Mouse (Mus musculus) embryonic facial prominence, embryonic 11.5 days (tissue): ENCODE measurements at regions not wholly inside any gene's neighbourhood (a gene's known extent, or its start where the extent isn't known, plus 50 kb on each side); places are given as distances from the start of the nearest gene placed in this dataset.
A peak's percentile ranks its signal among the peaks of the same experiment; 100 is the strongest.

Source experiments
- ATAC-seq: fragments of 200-750 bp; cut with Nextera tagmentation; replicated peaks from 2 replicates; pipeline ENCODE4 v1.8.0; 2017; ENCODE audit warnings: low read depth; ENCODE audit not compliant: insufficient number of reproducible peaks, low FRiP score, low TSS enrichment
- DNase-seq: peaks from one replicate; pipeline ENCODE4 v3.0.0-alpha.2; 2015; ENCODE audit warnings: low spot score
- H3K27ac ChIP-seq: fragments of 300-500 bp; sonication (generic); replicated peaks from 2 replicates; pipeline ENCODE4 v1.5.1; 2014; ENCODE audit warnings: mild to moderate bottlenecking, low read depth, low read length, control low read depth
- H3K27me3 ChIP-seq: fragments of 300-500 bp; sonication (generic); 2 replicates; pipeline ENCODE4 v1.6.1; 2014; ENCODE audit warnings: mild to moderate bottlenecking, low read length, moderate library complexity, mixed read lengths; ENCODE audit not compliant: control insufficient read depth, insufficient read depth
- H3K36me3 ChIP-seq: fragments of 300-500 bp; sonication (generic); replicated peaks from 2 replicates; pipeline ENCODE4 v1.6.1; 2014; ENCODE audit warnings: low read depth, mild to moderate bottlenecking, low read length, moderate library complexity, mixed read lengths; ENCODE audit not compliant: control insufficient read depth, insufficient read depth
- H3K4me1 ChIP-seq: fragments of 300-500 bp; sonication (generic); 2 replicates; pipeline ENCODE4 v1.6.1; 2014; ENCODE audit warnings: low read length, mixed read lengths; ENCODE audit not compliant: control insufficient read depth, insufficient read depth
- H3K4me2 ChIP-seq: fragments of 300-500 bp; sonication (generic); 2 replicates; pipeline ENCODE4 v1.6.1; 2014; ENCODE audit warnings: low read depth, mild to moderate bottlenecking, control low read depth, low read length, moderate library complexity
- H3K4me3 ChIP-seq: fragments of 300-500 bp; sonication (generic); 2 replicates; pipeline ENCODE4 v1.5.1; 2014; ENCODE audit warnings: low read depth, low read length, control low read depth
- H3K9ac ChIP-seq: fragments of 300-500 bp; sonication (generic); replicated peaks from 2 replicates; pipeline ENCODE4 v1.6.1; 2014; ENCODE audit warnings: mild to moderate bottlenecking, control low read depth, low read length
- H3K9me3 ChIP-seq: fragments of 300-500 bp; sonication (generic); replicated peaks from 2 replicates; pipeline ENCODE4 v1.6.1; 2016; ENCODE audit warnings: mild to moderate bottlenecking, low read length, inconsistent platforms, mixed read lengths; ENCODE audit not compliant: control insufficient read depth
- WGBS: fragments of 180-500 bp; shearing (Covaris S2); extraction: QIAGEN DNeasy Blood & Tissue Kit; methylation state at CpG from one replicate; pipeline ENCODE4 v1.1.7; 2014; 5-methylcytosine and 5-hydroxymethylcytosine counted together

- Histone ChIP-seq H3K4me2 (no peak overlapping the region), H3K4me1 (no peaks in the 10 kb centered on the region), H3K27me3 (no peaks in the 10 kb centered on the region), H3K9me3 (no peaks in the 10 kb centered on the region), H3K9ac (no peak overlapping the region), H3K4me3 (no peak overlapping the region), H3K36me3 (no peaks in the 10 kb centered on the region), H3K27ac (no peak overlapping the region)
- ATAC-seq (no peak), DNase-seq (no peak)
- WGBS, result 69% methylated on average over 2 of the region's 2 CpGs
Measured at GRCm38 (mm10) chr15:36396245-36396644, 611.3 kb downstream of the Zfp706 start.

GRCm38 (mm10) chr15:36395672-36396050 is 611.9 kb downstream of the Zfp706 start:
- no peaks in the 10 kb centered on the region for H3K36me3 ChIP-seq
- no peak overlapping the region for H3K4me3 ChIP-seq
- no peak overlapping the region for H3K9ac ChIP-seq
- H3K27ac ChIP-seq, result no peak overlapping the region
- WGBS, result 70% methylated on average over 4 of the region's 4 CpGs
- no peaks in the 10 kb centered on the region for H3K27me3 ChIP-seq
- no peaks in the 10 kb centered on the region for H3K4me1 ChIP-seq
- DNase-seq, result no peak
- no peaks in the 10 kb centered on the region for H3K9me3 ChIP-seq
- ATAC-seq, result no peak
- H3K4me2 ChIP-seq, result no peak overlapping the region

- Histone ChIP-seq H3K4me3 (no peak overlapping the region), H3K4me2 (no peak overlapping the region), H3K4me1 (no peaks in the 10 kb centered on the region), H3K9me3 (no peaks in the 10 kb centered on the region), H3K36me3 (no peaks in the 10 kb centered on the region), H3K27me3 (no peaks in the 10 kb centered on the region), H3K27ac (no peak overlapping the region), H3K9ac (no peak overlapping the region)
- ATAC-seq (no peak), DNase-seq (no peak)
- 80% methylated on average over 8 of the region's 8 CpGs for WGBS
Measured at GRCm38 (mm10) chr15:36394914-36395671, 612.5 kb downstream of the Zfp706 start.

GRCm38 (mm10) chr15:36389775-36390174 is 617.8 kb downstream of the Zfp706 start:
- ATAC-seq (no peak), DNase-seq (peak; percentile 29)
- Histone ChIP-seq H3K4me2 (no peak overlapping the region), H3K27ac (no peak overlapping the region), H3K9ac (no peak overlapping the region), H3K9me3 (no peaks in the 10 kb centered on the region), H3K27me3 (no peaks in the 10 kb centered on the region), H3K36me3 (no peaks in the 10 kb centered on the region), H3K4me1 (no peaks in the 10 kb centered on the region), H3K4me3 (no peak overlapping the region)
- WGBS, result 52% methylated on average over 4 of the region's 4 CpGs

GRCm38 (mm10) chr15:36381228-36381671 is 626.3 kb downstream of the Zfp706 start:
- DNase-seq, result no peak
- Histone ChIP-seq H3K4me1 (no peaks in the 10 kb centered on the region), H3K27me3 (no peaks in the 10 kb centered on the region), H3K4me2 (peak overlapping the region; percentile 8; the same call in 1 of the 2 replicates), H3K36me3 (no peaks in the 10 kb centered on the region), H3K4me3 (no peak overlapping the region), H3K9ac (no peak overlapping the region), H3K9me3 (no peaks in the 10 kb centered on the region), H3K27ac (no peak overlapping the region)
- no peak for ATAC-seq
- 3% methylated on average over 8 of the region's 8 CpGs for WGBS

GRCm38 (mm10) chr15:36380461-36381227 is 626.9 kb downstream of the Zfp706 start:
- Histone ChIP-seq H3K4me2 (peak overlapping the region; percentile 8; the same call in 1 of the 2 replicates), H3K9ac (no peak overlapping the region), H3K4me1 (no peaks in the 10 kb centered on the region), H3K27me3 (no peaks in the 10 kb centered on the region), H3K4me3 (no peak overlapping the region), H3K36me3 (no peaks in the 10 kb centered on the region), H3K27ac (no peak overlapping the region), H3K9me3 (no peaks in the 10 kb centered on the region)
- DNase-seq, result no peak
- WGBS, result 7% methylated on average over 17 of the region's 17 CpGs
- no peak for ATAC-seq

GRCm38 (mm10) chr15:36378640-36379039 is 628.9 kb downstream of the Zfp706 start:
- H3K4me2 ChIP-seq, result no peak overlapping the region
- no peak overlapping the region for H3K4me3 ChIP-seq
- H3K4me1 ChIP-seq, result no peaks in the 10 kb centered on the region
- DNase-seq (no peak), ATAC-seq (no peak)
- WGBS, result 78% methylated on average over 4 of the region's 4 CpGs
- H3K9ac ChIP-seq, result no peak overlapping the region
- H3K9me3 ChIP-seq, result no peaks in the 10 kb centered on the region
- H3K36me3 ChIP-seq, result no peaks in the 10 kb centered on the region
- no peaks in the 10 kb centered on the region for H3K27me3 ChIP-seq
- H3K27ac ChIP-seq, result no peak overlapping the region

GRCm38 (mm10) chr15:36376551-36376950 is 631.0 kb downstream of the Zfp706 start:
- no peak for ATAC-seq
- no peaks in the 10 kb centered on the region for H3K9me3 ChIP-seq
- no peak overlapping the region for H3K4me2 ChIP-seq
- H3K36me3 ChIP-seq, result no peaks in the 10 kb centered on the region
- no peak overlapping the region for H3K9ac ChIP-seq
- H3K4me3 ChIP-seq, result no peak overlapping the region
- no peak for DNase-seq
- no peaks in the 10 kb centered on the region for H3K27me3 ChIP-seq
- H3K4me1 ChIP-seq, result no peaks in the 10 kb centered on the region
- H3K27ac ChIP-seq, result no peak overlapping the region
- WGBS, result 70% methylated on average over 6 of the region's 6 CpGs
